Mouse (Mus musculus): Measurements from ENCODE around the gene Tspan2. TPM values are rescaled to one million over a fixed set of nuclear protein-coding genes. Genes with fewer than 3 reads are reported as not detected.
A peak's percentile ranks its signal among the peaks of the same experiment; 100 is the strongest.

The Tspan2 gene
- total RNA-seq, 2 experiments from 2014 or later = 8.1 to 9.9 TPM

DNA sequence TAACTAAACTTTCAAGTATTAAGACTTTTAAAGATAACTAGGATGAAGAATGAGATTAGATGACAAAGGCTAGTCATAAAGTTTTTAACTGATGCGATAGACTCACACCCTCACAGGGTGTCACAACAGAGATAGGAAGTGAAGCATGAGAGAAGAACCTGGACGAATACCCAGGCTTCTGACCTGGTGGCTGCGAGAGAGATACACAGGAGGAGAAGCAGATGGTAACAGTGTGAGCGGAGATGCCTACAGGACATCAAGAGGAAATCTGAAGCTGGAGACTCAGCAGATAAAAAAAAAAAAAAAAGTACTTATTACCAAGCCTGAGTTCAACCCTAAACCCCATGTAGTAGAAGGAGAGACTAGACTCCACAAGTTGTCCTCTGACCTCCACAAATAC is 38.7 kb downstream of the Tspan2 start:
- DNase-seq = no peak

DNA sequence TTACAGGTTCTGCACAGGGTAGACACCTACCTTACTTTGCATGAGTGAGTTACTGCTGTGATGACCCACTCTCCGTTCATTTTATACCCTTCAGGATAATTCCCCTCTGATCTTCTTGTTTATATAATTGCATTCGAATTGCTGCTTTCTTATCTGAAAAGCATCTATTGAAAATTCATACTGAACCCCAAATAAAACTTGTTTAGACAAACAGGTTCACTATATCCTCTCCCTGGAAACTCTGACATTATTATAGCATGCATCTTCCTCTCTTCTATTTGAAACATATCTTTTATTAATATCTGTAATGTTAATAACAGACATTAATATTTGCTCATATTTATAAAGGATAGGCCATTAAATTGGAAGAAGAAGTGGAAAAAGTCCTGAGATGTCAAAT is 48.3 kb downstream of the Tspan2 start, which contains the start of gene Tshb:
Gene Tshb (minus strand): TSS at position 101 of the 400 bp plus-strand sequence.
- DNase-seq = no peak

DNA sequence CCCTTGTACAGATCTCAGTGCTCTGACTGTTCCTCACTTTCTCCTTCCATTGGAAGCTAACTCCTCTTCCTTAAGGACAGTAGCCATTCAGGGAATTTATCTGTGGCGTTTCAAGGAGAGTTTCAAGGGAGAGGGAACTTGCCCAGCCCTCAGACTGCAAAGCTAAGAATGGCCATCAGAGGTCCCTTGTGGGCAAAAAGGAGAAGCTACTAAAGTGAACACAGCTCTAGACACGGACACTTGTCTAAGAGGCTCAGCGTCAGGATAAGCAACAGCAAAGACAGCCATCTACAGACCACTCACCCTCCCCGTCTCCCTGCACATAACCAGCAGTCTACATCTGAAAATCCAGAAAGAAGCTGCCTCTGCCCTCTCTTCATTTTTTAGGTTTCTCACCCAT is 53.0 kb downstream of the Tspan2 start:
- DNase-seq = no peak

DNA sequence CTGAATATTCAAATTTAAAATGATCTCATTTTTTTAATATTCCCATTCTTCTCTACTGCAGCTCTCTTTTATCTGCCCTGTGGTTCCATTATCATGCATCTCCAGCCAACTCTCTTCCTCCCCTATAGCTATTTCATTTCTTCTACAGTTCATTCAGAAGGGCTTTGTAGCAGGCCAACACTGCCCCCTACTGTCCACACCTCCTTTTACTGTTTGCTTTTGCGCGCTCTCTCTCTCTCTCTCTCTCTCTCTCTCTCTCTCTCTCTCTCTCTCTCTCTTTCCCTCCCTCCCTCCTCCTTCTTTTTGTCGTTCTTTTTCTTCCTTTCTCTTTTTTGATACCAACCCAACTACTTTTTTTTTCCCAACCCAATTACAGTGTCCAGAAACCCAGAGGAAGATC is 69.6 kb downstream of the Tspan2 start:
- DNase-seq = peak; percentile 71 to 88

- DNase-seq = no peak
These were observed 108.1 kb downstream of the Tspan2 start for GRCm38 (mm10) chr3:102842386-102842785.

GRCm38 (mm10) chr3:102848661-102849060 is 114.3 kb downstream of the Tspan2 start:
- DNase-seq = no peak

Other genes with a start within 250 kb of the Tspan2 start
- gene Tshb, start 48.2 kb downstream of the Tspan2 start, total RNA-seq (2021) = not detected
- under 1 TPM in 1 of 2 experiments, not detected in 1; 0.25 TPM for gene Sycp1, start 201.6 kb downstream of the Tspan2 start, total RNA-seq (2021)
- gene Nr1h5, start 229.6 kb downstream of the Tspan2 start, total RNA-seq (2021) = not detected